Mouse (Mus musculus) right cerebral cortex, adult 18-20 months (tissue): ENCODE measurements around the gene Limch1.

Experiments
- DNase-seq: peaks from one replicate; pipeline ENCODE4 v3.0.0; 2022; ENCODE audit warnings: mixed read lengths

Gene Limch1

DNA sequence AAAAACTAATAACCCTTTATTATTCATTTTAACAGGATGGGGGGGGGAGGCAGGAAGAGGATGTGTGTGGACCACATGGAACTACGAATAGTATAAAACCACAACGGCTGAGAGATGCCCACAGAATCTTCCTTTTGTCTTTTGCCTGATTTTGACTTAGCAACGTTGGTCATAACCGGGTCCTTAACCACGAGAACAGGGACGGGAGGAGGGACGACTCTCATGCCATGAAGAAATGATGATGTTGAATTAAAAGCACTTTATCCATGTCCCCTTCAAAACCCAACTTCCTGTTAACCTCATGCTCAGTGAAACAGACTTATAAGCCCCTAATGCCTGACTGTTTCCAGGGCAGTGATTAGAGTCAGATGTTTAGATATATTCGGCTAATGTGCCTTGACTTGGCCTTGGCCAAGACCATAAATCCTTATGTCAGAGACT lies 41.0 kb downstream of the Limch1 start:
- no peak for DNase-seq

DNA sequence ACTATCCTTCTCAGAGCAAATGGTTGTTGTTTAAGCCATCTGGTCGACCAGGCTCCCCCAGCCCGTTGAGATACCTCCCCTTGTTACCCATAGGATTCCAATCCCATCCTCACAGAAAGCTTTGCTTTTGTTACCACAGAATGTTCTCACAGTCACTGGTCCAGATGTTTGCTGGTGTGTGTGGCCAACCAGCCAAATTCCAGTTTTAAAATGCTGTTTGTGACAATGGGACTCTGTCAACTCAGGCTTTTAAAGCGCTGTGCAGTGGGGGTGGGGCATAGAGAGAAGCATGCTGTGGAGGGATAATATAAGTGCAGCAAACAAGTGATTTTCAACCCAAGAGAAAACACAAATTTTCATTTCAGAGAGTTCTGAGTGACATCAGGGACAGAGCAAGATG lies 43.4 kb downstream of the Limch1 start:
- DNase-seq = peak; percentile 12

DNA sequence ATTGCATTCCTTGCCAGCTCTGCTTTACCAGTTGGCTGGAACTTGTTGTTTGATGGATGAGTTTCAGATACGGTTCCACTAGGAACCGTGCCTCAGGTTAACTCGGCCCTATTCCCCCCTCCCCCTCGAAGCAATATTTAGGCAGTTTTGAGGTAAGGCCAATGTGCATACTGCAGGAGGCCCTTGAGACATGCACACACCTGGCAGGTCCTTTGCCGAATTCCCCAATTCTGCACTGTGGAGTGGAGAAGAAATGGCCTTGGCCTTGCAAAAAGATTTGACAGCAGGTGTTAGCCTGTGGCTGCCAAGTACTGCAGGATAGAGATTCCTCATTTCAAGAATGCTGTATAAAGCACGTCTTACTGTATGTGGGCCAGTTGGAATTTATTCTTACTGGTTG lies 45.5 kb downstream of the Limch1 start:
- DNase-seq = no peak

DNA sequence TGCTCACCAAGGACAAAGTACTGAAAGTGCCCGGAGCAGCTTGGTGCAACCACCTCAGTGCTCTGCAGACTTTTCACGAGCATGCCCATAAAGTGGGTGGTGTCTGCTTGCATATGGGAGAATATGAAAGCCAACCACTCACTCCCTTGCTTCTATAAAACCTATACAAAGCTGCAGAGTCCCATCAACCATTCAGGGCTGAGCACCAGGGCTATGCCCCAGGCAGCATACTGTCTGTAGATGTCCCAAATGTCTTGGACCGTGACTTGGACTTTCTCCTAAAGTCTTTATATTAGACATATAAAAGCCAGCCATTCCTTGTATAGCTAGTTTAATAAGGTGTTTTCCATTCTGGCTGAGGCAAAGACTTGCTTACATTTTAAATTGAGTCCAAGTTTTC lies 47.6 kb downstream of the Limch1 start:
- no peak for DNase-seq

DNA sequence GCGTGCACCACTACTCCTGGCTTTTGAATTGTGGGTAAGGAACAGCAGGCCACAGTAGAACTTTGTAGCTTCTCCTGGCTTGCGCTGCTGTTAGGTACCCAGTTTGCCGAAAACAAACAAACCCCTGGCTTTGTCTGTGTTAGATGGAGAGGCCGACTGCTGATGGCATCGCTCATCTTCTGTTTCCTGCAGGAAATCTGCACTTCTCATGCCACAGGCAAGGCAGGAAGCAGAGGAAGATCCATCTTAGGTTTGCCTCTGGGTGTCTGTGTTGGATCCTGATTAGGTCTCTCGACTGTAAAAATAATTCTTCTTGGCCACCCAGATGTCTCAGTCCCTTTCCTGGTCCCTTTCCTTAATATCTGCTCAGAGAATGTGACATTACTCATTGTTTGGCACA lies 51.7 kb downstream of the Limch1 start:
- no peak for DNase-seq

DNA sequence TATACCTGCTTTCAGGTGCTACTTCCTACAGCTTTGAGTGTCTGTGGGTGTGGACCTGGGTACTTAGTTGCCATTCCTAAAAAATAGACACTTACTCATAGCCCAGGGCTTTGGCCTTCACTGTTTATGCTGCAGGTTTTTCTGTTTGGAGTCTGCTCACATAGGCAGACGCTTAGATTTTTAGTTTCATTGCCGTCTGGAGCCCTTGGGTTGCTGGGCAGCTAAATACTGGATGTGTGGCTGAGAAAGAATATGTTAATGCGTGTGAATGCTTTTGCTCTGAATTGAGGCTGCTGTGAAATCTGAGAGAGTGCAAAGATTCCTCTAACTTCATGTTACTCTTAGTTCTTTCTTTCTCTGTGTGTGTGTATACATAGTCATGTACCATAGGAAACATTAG lies 52.5 kb downstream of the Limch1 start:
- no peak for DNase-seq

DNA sequence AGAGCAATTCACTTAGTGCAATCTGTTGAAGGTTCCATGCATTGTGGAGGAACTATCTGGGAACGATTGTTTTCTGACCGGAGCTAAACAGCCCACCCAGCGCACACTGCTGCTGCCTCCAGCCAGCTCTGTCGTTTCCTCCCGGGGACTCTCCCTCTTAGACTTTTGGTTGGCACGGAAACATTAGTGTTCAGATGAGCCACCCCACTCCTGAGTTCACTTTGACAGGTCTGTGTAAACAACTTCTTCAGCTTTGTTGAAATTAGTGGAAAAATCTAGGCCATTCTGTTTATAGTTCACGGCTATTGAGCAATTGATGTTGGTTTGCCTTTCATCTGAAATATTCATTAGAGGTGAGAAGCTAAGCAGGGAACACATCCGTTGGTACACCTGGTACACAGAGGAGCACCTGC lies 53.0 kb downstream of the Limch1 start:
- DNase-seq = no peak

DNA sequence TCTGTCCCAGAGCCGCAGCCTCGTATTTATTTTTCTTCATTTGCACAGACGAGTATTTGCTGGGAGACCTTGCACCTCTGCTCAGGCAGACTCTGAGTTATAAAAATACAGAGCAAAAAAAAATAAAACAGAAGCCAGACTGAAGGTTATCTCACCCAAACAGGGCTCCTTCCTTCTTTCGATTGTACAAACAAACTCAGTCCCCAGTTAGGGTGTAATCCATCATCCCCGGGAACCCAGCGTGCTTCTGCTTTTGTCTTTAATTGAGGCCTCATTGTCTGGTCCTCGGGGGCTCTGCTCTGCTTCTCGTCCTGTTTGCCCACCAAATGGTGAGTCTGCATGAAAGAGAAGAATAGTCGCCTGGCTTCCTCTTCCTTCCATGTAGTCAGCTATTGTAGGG lies 54.6 kb downstream of the Limch1 start:
- DNase-seq = no peak

DNA sequence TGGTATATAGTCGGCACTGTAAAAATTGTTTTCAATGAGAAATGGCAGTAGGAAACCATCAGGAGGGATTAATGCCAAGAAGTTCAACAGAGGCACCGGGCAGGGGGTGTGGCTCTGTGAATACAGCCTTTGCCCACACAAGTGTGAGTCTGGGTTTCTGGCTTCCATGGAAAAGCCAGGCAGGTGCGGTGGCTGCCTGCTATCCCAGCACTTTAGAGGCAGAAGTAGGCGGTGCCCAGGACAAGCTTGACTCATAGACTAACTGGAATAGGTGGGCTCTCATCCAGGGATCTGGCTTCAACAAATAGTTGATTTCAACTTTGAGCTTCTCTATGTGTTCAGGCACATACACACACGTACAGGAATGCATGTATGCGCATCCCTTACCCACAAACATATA lies 55.4 kb downstream of the Limch1 start:
- DNase-seq = no peak

DNA sequence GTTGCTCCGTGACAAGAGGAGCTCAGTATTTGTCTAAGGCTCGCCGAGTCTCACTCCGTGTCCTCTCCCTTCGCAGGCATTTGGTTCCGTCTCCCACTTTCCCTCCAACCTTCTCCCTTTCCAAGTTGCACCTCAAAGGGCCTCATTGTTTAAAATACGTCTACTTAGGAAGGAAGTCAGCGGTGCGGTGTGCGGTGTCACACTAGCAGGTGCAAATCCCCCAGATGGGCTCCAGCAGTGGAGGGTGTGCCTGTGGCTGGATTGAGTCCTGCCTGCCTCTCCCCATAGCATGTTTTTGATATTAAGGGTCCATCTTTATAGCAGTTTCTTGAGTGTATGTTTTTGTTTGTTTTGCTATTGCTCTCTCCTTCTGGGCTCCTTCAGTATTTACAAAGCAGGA lies 56.6 kb downstream of the Limch1 start:
- no peak for DNase-seq

DNA sequence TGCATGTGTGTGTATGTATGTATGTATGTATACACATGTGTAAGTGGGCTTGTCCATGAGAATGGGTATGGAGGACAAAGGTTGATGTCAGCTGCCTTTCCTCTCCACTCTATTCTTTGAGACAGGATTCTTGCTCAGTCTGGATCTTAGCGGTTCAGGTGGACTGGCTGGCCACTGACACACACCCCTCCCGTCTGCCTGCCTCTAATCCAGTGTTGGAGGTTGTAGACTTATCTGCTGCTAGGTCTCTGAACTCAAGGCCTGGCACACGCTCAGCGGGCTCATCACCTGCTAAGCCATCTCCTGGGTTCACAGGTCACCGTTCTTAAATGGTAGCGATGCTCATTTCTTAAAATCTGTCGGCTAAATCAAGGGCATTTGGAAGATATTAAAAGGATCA lies 60.7 kb downstream of the Limch1 start:
- DNase-seq = no peak

DNA sequence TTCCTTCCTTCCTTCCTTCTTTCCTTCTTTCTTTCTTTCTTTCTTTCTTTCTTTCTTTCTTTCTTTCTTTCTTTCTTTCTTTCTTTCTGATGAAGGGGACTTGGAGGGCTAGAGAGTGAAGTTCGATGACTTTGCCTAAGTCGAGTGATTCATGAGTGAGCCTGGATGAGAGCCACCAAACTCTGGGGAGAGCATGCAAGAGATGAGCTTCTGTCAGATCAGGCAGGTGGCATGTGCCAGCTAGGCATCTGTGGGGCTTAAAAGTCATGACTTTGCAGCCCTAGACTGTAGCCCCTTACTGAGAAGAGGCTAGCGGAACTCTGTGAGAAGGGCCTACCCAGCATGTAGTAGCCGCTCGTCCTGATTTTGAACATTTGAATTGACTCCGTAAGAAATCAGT lies 62.1 kb downstream of the Limch1 start:
- DNase-seq = no peak

DNA sequence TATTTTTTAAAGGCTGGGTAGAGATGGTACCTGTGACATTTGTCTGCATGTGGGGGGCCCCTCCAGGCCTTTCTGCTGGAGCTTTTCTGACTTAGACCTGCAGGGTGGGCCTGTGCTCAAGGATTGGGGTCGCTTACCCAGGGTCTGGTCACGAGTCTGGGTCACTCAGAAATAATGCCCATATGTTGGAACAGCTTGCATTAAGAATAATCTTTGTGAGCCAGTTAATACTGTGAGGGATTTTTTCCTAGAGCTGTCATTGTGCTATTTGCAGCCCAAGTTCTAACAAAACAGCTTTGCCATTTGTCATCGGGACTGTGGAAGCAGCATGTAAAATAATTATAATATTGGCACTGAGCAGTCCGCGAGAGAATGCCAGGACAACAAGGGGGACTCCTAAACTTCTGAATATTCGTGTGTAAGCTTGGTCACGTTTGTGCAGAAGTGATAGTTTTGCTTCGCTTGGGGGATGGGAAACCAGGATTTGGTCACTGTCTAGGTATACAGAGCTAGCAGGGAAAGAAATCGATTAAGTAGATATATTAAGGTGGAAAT lies 63.5 kb downstream of the Limch1 start:
- no peak for DNase-seq

DNA sequence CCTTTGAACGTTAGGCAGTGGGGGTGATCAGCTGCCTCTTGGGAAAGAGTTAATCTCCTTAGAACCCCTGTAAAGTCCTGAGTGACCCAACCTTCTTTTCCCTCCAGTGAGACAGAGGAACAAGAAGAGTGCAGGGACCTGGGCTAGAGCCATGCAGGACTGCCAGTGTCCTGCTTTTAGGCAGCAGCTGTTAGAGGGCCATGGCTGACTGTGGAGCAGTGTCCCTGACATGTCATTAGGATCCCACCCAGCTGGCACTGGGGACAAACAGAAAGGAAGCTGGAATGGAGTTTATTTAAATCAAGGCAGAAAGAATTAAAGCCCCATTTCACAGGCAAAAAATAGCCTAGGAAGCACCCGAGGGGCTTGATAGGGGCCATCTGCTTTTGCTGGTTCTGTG lies 64.8 kb downstream of the Limch1 start:
- DNase-seq = no peak

DNA sequence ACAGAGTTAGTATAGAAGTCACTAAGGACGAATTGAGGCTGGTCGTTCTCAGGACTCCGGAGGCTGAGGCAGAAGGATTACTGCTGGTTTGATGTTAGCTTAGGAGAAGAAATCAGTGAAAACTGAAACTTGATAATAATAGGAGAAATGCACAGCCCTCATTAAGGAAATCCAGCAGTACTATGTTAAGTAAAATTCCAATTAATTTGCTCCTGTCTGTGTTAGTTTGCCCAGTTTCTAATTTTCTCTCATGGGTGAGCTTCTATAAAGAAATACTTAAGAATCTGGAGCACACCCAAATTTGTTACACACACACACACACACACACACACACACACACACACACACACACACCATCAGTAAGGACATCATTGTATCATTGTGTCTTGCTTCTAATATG lies 69.0 kb downstream of the Limch1 start:
- no peak for DNase-seq

DNA sequence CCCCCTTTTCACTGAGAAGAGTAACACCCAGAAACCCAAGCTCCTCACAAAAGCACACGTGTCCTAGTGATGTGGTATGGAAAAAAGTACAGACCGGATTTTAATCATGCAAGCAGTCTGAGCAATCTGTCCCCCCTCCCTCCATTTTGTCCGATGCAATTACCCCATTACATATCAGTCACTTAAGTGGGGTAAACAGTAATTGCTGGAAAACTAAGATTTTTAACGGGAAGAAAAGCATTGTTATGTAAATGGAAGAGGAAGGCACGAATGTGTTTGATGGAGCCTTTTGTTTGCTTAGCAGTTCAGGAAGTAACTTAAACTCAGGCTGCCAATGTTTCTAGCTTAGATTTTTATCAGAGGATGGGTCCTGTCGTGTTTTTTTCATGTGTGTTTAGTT lies 70.2 kb downstream of the Limch1 start:
- no peak for DNase-seq

DNA sequence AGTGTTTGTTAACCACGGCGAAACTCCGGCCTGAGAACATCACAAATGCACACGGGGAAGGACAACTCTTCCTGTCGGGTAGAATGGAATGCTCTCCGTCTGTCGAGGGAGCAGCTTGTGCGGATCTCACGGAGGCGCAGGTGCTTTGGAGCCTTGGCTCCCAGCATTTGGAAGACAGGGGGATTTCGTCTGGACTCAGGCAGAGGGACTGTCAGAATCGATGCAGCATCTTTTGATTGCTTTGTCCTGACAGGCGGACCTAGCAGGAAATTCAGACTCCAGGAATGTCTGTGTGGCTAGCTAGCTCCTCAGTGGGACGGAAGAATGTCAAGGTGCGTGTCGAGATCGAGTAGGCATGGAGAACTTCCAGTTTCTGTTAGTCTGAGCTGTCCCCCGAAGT lies 71.1 kb downstream of the Limch1 start:
- no peak for DNase-seq

DNA sequence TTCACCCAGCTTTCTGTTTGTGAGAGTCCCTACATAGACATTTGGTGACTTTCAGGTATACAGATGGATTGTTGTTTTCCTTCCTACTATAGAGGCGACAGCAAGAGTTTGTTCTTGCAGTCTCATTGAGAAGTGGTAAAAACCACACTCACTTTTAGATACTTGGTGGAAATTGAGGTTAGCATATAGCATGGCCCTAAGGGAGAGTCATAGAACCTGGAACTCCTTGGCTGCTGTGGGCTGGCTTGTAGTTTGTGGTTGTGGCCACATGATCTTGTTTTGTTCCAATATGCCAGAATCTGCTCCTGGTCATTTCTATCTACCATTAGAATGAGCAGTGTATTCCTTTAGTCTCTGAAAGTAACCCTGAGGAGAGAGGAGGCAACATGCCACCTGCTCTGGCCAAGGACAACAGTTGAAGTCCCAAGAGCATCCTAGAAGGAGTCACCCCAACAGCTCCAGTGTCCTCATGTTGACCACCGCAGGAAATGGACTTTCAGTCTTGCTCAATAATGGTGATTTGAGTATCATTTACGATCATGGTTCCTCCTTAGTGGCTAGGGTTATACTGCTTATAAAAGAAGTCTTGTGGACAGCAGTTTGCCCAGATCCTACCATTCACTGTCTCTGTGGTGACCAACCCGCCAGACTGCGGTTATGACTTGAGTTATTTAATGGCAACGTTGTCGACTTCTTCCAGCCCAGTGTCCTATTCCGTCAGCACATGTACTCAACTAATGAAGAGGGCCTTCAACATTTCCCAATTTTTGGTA lies 71.7 kb downstream of the Limch1 start:
- no peak for DNase-seq

DNA sequence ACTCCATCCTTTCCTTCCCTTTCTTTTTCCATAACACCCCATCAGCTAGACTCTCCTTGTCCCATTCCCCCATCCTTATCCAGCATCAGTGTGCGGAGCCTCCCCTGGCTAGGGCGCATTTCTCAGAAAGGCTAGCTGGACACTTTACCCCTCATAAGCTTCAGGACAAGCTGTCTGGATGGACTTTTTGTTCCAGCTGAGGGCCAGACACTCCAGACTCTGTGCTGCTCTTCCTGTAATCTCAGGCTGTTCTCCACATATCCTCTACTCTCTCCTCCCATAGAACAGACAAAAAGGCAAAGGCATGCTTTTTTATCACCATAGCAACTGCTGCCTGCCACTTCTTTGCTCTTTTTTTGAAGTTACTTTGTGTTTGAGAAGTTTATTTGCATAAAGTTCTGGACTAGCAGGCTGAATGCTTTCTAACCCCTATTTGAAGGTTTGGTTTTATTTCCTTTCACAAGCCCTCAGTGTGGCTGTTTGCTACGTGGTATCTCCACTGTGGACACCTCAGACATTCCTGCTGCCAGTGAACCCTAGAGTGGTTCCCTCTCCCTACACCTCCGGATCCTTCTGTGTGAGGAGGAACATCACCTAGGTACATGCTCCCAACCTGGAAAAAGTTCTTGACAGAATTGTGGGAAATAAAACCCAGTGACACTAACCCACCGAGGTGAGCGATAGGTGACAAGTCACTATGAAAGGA lies 77.0 kb downstream of the Limch1 start:
- no peak for DNase-seq

DNA sequence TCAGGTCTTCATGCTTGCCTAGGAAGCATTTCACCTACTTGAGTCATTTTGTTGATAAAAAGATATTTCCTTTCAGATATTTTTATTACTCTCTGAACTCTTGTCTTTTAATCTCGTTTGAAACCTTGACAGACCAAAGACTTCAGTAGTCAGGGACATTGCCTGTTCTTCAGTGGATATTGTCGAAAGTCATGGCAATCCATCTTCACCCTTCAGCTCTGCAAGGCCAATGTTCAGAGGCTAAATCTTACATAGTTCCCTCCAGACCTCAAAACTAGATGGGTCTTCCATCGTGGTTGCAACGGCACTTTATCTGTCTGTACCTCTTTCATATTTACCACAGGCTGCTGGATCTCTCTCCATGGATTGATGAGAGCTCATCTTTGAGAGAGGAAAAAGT lies 80.0 kb downstream of the Limch1 start:
- no peak for DNase-seq

DNA sequence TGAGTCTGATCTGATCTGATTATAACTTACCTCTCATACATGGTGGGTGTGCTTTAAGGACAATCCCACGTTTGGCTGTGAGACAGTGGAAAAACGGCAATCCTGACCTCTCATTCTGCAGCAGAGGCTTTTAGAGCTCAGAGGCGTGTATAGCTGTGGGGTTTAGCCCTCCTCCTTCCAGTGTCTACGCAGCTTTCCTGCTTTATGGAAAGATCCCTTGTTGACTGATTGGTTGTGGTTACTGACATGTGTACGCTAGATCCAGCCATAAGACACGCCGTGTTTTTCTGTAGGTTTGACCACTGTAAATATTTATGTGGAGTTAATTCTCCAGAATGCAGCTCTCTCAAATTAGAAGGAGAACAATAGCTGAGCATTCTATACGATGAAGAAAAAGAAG lies 81.2 kb downstream of the Limch1 start:
- no peak for DNase-seq

DNA sequence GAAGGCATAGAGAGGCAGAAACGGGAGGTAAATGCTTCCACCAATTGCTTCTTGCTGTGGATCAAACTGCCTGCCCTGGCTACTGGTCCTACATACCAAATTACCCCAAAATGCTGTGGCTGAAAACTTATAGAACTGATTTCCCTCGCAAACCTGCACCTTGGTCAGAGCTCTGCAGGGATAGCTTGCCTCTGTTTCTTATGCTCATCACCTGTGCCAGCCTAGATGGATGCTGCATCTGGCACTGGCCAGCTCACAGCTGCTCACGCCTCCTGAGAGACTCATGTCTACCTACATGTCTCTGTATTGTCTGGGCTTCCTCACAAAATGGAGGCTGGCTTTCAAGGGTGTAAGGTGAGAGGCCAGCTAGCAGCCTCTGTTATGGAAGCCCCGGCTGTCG lies 83.9 kb downstream of the Limch1 start:
- no peak for DNase-seq

DNA sequence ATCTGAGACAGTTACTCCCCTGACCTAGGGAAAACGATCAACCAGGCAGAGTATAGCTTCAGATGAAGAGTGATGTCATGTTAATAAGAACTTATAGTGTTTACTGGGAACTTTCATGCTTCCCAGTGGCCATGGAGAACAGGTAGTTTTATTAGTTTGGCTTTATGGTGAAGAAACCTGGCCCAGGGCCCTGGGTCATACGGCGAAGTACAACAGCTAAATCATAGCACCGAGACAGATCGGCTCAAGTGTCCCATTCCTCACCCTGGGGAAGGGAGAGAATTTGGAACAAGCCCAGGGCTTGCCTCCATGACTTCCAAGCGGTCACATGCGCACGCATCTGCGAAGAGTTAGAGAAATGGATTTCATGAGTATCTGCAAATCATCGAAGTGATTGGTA lies 84.6 kb downstream of the Limch1 start:
- DNase-seq = no peak

DNA sequence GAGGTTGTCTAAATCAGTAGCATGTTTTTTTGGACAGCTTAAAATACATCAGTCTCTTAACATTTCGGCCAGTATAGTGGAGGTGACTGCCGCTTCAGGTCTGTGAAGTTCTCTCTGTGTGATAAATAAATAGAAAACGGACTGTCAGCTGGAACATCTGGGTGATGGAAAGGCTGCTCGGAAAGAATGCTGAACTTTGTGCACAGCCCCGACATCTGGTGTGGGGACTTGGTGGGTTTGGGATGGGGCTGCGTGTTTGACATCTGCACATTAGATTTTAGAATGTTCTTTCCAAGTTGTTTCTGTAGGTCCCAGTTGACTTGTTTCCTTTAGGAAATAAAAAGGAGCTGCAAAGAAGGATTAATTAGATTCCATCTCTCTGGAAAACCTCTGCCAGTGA lies 89.1 kb downstream of the Limch1 start:
- DNase-seq = no peak

DNA sequence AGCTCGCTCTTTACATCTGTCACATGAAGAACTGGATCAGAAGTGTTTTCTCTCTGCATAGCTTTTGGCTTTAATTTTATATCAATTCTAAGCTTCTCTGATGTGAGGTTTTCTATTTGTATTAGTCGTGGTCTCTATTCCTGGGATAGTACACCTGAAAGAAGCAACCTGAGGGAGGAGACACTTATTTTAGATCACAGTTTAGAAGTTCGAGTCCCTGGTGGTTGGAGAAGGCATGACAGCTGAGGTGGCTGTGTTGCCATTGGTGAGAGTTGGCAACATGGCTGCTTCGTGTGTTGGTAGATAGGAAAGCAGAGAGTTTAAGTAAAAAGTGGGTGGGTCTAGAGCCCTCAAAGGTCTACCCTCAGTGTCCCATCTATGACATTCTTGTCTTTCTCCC lies 91.3 kb downstream of the Limch1 start:
- no peak for DNase-seq
